Mouse (Mus musculus) heart, adult 2 months (tissue): ENCODE data around the gene Sv2c.
"Not testable (repeated sequence)": the region's sequence is repeated elsewhere in the genome, so short reads cannot be mapped to it uniquely, and the experiment has no call there.

ENCODE experiments used
- CTCF ChIP-seq: fragments of 200-600 bp; IDR thresholded peaks from 2 replicates; pipeline ENCODE4 v1.8.1; 2022; ENCODE audit warnings: antibody characterized with exemption, mild to moderate bottlenecking, moderate library complexity
- POLR2A ChIP-seq: fragments of 200-500 bp; IDR thresholded peaks from 2 replicates; pipeline ENCODE4 v1.6.1; 2011; ENCODE audit warnings: mild to moderate bottlenecking, low read depth, low read length, control low read depth; ENCODE audit not compliant: insufficient read depth

DNA sequence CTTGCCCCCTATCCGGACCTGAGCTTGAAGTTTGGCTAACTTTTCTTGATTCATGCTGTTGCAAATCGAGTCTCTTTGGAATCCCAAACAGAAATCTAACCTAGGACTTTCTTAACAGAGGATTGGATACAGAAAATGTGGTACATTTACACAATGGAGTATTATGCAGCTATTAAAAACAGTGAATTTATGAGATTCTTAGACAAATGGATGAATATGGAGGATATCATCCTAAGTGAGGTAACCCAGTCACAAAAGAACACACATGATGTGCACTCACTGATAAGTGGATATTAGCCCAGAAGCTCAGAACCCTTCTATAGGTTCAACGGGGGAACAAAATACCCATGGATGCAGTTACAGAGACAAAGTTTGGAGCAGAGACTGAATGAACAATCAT lies 51.1 kb downstream of the Sv2c start, which contains the start of gene Gm20075:
- not testable (repeated sequence) for TF ChIP-seq CTCF, POLR2A
